Mouse (Mus musculus) adrenal gland, adult 8-10 months (tissue): ENCODE results near the gene Ube2q2. TPM values are rescaled to one million over a fixed set of nuclear protein-coding genes. Genes with fewer than 3 reads are reported as not detected.
"Not testable (repeated sequence)": the region's sequence is repeated elsewhere in the genome, so short reads cannot be mapped to it uniquely, and the experiment has no call there.

ENCODE experiments used
- DNase-seq: peaks from one replicate; pipeline ENCODE4 v3.0.0; 2022
- total RNA-seq, 4 experiments: library from RNA; stranded (reverse); gene quantifications; 2 replicates each; pipeline ENCODE4 v1.2.4; 2022

Ube2q2 gene
- total RNA-seq, 4 experiments from 2014 or later: 50.3 to 60.9 (median 52.8) TPM

- no peak for DNase-seq
Observed at GRCm38 (mm10) chr9:55241863-55242685, 93.4 kb downstream of the Ube2q2 start.

GRCm38 (mm10) chr9:55243280-55243679 is 94.6 kb downstream of the Ube2q2 start:
- DNase-seq: no peak

GRCm38 (mm10) chr9:55244079-55244478 is 95.4 kb downstream of the Ube2q2 start:
- DNase-seq: no peak

- DNase-seq: not testable (repeated sequence)
Observed at GRCm38 (mm10) chr9:55245057-55245750, 96.5 kb downstream of the Ube2q2 start.

- DNase-seq: no peak
Observed at GRCm38 (mm10) chr9:55246440-55246839, 97.8 kb downstream of the Ube2q2 start.

- DNase-seq: no peak
Observed at GRCm38 (mm10) chr9:55246918-55247317, 98.3 kb downstream of the Ube2q2 start.

GRCm38 (mm10) chr9:55248465-55248864 is 99.8 kb downstream of the Ube2q2 start:
- DNase-seq: no peak

- no peak for DNase-seq
Observed at GRCm38 (mm10) chr9:55250595-55251247, 102.1 kb downstream of the Ube2q2 start.

GRCm38 (mm10) chr9:55252097-55252496 is 103.4 kb downstream of the Ube2q2 start:
- not testable (repeated sequence) for DNase-seq

GRCm38 (mm10) chr9:55253849-55254248 is 105.2 kb downstream of the Ube2q2 start:
- no peak for DNase-seq

- no peak for DNase-seq
Observed at GRCm38 (mm10) chr9:55255056-55255455, 106.4 kb downstream of the Ube2q2 start.

- DNase-seq: no peak
Observed at GRCm38 (mm10) chr9:55255604-55256003, 107.0 kb downstream of the Ube2q2 start.

GRCm38 (mm10) chr9:55257105-55257504 is 108.5 kb downstream of the Ube2q2 start:
- no peak for DNase-seq

Other genes with a start within 250 kb of the Ube2q2 start
- 1 to 10 TPM; 2.3 to 4.5 (median 3.0) TPM for gene Hykk, start 231.6 kb upstream of the Ube2q2 start, total RNA-seq
- gene Psma4, start 198.1 kb upstream of the Ube2q2 start, total RNA-seq: 100 to 1,000 TPM; 144 to 175 (median 159) TPM
- not detected for gene AY074887, start 197.9 kb upstream of the Ube2q2 start, total RNA-seq
- gene Chrna5, start 168.0 kb upstream of the Ube2q2 start, total RNA-seq: 1 to 10 TPM in 3 of 4 experiments, under 1 TPM in 1; 0.77 to 1.5 (median 1.2) TPM
- 10 to 100 TPM; 15.0 to 38.6 (median 22.9) TPM for gene Chrna3, start 122.3 kb upstream of the Ube2q2 start, total RNA-seq
- 10 to 100 TPM; 11.0 to 22.1 (median 12.2) TPM for gene Chrnb4, start 100.1 kb upstream of the Ube2q2 start, total RNA-seq
- gene Fbxo22, start 60.1 kb downstream of the Ube2q2 start, total RNA-seq: 10 to 100 TPM; 38.5 to 44.4 (median 40.9) TPM
- gene Nrg4, start 178.0 kb downstream of the Ube2q2 start, total RNA-seq: 10 to 100 TPM in 3 of 4 experiments, 1 to 10 TPM in 1; 6.7 to 19.3 (median 14.4) TPM
- gene Tmem266, start 178.1 kb downstream of the Ube2q2 start, total RNA-seq: 1 to 10 TPM; 1.0 to 1.5 (median 1.1) TPM